Mouse (Mus musculus) fibroblast of lung, adult 2 months (primary cell): ENCODE measurements around the gene Arl2bp.

ENCODE experiments used
- DNase-seq: peaks from one replicate; pipeline ENCODE4 v3.0.0-alpha.2; 2011; ENCODE audit warnings: low read depth

The Arl2bp gene

DNA sequence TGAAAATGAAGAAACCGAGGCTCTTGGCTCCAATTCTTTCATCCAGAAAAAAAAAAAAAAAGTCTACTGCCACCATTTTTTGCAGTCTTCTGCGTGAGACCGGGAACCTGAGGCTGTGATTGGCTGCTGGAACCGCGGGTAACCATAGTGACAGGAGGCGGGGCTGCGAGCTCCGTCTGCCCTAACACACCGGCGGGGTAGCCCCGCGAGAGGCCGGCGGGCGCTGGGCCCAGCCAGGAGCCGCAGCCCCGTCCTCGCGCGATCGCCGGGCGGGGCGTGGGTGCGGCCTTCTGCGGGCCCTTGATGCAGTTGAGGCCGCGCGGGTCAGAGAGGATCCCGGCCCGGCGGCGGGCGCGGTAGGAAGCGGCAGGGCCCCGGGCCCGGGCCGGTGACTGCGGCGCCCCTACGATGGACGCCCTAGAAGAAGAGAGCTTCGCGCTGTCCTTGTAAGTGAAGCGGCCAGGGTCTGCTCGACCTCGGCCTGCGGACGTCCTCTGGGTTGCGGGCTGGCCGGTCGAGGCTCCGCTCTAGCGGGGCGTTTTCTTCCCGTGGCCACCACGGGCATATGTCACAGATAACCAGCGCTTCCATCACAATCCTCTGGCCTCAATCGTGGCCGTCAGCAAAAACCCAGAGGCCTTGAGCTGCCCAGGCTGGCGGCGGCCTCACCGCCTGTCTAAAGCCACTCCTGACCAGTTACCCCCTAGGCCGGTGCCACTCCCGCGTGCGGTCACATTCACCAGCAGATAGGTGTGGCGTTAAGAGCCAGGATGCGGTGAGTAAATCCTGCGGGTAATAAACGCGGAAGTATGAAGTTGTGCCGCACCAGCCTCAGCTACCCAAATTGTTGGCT, at the start of gene Arl2bp:
TSS of gene Arl2bp (plus strand) at position 145 of the 853 bp plus-strand sequence.
- DNase-seq = peak; percentile 95

DNA sequence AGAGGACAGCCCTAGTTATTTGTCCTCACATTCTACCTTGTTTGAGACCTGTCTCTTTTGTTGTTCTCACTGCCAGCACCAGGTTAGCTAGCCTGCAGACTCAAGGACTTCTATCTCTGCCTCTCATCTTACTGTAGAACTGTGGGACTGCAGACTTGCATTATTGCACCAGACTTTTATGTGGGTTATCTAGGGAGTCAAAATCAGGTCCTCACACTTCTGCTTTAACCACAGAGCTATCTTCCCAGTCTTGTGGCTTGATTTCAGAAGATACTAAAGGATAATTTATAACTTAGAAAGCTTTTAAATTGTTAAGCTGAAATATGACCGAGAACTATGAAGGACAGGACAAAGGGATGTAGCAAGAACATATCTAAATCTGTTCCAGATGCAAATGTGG, 41.5 kb upstream of the Arl2bp start:
- DNase-seq = no peak

DNA sequence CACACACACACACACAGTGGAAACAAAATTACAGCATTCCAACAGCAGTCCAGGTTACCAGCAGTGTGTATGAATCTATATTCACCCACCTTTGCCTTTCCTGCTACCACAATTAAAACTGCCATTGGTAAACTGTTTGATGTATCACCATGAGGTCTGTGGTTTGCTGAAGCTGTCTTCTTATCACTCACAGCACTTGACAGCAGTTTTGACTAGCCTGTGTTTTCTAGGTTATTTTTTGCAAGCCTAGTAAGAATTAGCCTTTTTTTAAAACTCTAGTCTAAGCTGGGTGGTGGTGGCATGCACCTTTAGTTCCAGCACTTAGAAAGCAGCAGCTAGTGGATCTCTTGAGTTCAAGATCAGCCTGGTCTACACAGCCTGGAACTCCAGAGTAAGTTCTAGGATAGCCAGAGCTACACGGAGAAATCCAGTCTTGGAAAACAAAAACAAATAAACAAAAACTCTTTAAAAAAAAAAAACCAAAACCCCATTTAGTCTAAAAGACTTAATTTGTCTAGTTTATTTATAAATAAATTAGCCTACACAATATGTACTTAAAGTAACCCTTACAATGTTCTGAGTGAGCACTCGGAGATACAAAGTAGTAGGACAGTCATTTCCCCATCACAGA, 32.7 kb upstream of the Arl2bp start:
- no peak for DNase-seq

DNA sequence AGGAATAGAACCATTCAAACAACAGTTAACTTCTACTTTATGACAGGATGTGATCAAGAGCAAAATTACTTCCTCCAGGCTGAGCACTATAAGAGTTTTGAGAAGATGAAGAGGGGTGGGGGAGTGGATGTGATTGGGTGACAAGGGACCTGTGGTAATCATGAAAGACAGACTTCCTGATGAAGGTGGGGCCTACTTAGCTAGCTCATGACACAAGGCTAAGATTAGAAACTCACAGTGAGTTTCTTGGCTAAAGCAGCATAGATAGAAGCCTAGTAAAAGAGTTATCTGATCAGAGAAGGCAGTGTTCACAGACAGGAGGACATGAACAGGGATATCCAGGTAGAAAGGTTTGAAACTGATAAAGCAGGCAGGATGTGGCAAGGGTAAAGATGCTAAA, 32.2 kb upstream of the Arl2bp start:
- DNase-seq = no peak

DNA sequence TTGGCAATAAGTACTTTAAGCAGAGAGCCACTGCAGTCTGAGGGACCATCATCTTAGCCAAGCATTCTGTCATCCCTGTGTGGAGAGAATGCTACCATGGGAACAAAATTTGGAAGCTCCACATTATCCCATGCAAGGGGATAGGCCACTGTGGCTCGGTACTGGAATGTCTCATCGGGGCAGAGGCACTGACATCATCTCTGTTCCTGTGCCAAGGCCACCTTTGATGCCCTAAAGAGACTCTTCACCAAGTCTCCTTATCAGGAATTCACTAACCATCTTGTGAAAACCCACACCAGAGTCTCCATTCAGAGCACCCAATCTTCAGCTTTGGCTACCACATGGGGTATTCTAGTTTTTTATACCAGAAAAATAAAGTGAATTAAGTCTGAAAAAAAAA, 25.2 kb upstream of the Arl2bp start:
- no peak for DNase-seq

DNA sequence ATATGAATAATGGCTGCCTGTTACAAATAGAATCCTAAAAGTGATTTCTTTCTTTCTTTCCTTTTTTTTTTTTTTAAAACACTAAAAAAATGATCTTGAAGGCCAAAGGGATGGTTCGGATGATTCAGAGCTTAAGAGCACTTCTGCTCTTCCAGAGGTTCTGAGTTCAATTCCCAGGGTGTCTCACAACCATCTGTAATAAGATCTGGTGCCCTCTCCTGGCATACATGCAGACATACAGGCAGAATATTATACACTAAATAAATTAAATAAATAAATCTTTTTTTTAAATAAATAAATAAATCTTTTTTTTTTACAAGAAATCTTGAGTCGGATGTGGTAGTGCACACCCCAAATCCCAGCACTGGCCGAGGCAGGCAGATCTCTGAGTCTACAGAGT, 24.5 kb upstream of the Arl2bp start:
- DNase-seq = no peak

DNA sequence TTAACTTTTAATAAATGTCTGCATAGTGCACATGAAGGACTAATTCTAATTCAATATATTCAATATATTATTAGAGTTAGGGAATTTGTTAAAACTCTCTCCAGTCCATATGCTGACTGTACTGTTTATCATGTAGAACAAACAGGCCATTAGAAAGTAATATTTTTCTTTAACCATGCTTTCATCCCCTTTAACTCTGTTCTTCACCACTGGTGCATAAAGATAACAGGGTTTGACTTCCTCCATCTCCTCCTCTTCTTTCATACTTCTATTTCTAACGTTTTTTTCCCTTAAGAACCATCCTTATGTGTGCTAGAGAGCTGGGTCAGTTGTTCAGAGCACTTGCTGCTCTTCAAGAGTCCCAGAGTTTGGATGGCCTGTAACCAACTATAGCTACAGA, 21.2 kb upstream of the Arl2bp start:
- no peak for DNase-seq

DNA sequence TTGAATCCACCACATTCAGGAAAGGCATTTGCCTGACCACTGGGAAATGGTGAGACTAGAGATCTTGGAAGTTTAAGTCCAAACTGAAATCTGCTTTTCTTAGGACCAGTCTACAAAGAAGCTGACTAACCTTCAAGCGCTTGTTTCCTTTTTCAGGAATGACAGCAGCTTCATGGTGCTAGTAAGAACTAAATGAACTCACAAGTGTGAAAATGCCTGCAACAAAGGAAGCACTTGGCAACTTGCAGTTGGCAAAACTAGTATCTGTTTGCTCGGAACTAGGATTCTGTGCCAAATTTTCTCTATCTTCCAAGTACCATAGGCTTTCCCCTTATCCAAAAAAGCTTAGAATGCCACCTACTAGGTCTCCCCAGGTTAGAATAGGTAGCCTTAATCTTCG, 20.2 kb upstream of the Arl2bp start:
- DNase-seq = no peak

DNA sequence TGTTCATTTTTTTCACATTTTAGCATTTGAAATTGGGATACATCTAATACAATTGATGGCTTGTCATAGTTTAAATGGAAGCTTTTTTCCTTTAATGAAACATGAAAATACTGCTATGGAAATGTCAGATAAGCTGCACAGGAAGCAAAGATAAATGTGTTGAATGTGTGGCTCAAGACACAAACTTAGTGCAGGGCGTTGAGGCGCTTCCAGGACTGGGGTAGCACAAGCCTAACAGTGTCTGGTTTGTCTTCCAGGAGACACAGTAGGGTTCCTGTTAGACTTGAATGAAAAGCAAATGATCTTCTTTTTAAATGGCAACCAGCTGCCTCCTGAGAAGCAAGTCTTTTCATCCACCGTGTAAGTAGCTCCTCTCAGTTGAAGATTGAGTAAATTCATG, 16.9 kb upstream of the Arl2bp start:
- DNase-seq = no peak

DNA sequence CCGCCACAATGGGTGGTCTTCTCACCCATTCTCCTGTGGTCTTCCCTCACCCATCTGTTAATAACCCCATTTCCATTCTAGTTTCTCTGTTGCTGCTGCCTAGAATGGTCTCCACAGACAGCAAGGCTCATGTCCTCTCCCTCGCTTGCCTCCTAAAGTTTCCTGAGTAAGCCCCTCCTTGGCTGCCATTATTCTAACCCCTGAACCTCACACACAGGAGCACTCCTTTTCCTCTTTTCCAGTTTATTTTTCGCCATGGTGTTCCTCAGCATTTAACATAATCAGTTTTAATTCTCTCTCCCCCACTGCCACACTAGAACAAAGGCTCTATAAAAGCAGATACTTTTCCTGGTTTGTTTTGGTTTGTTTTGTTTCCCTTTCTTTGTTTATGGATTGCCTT, 13.4 kb upstream of the Arl2bp start:
- DNase-seq = no peak

DNA sequence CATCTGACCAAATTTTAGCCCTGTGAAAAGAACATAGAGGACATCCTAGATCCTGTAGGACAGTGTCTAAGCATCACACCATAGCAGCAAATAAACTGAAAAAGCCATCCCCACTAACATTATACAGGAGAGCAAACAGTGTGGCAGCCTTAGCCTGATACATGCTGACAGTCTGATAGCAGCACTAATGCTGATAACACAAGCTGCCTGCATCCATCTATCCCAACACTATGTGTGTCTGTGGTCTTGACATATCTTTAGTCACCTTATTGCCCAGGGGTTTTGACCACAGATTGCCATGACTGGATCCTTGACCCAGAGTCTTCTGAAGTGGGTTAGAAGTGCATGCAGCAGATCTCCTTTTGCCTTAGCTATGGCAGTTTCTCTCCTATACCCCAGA, 11.4 kb upstream of the Arl2bp start:
- DNase-seq = no peak

DNA sequence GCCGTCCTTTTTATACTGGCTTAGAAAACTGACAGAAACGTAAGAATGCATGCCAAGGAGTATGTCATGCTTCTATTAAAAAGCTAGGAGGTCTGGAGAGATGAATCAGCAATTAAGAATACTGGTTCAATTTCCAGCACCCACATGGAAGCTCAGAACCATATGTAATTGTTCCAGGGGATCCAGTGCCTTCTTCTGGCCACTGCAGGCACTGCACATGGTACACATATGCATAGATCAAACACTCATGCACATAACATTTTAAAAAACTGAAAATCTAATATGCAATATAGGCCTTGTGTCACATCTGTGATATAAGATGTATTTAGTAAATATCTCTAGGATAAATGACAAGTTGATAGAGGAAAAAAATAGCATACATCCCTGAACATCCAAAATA, 8.4 kb upstream of the Arl2bp start:
- DNase-seq = no peak

DNA sequence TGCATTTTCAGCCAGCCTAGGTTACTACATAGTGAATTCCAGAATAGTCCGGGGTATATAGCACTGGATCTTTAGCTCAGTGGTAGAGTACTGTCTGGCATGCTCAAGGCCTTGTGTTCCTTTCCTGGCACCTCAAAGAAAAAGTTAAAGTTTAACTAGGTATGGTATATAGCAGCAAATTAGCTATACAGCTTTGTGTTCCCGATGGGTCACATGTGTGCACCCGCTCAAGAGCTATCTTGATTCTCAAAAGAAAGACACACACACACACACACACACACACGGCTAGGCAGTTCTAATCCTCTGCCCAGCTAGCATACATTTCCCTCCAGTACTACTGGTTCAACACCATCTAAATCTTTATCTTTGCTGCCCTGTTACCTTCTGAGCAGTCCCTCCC, 6.0 kb upstream of the Arl2bp start:
- no peak for DNase-seq

DNA sequence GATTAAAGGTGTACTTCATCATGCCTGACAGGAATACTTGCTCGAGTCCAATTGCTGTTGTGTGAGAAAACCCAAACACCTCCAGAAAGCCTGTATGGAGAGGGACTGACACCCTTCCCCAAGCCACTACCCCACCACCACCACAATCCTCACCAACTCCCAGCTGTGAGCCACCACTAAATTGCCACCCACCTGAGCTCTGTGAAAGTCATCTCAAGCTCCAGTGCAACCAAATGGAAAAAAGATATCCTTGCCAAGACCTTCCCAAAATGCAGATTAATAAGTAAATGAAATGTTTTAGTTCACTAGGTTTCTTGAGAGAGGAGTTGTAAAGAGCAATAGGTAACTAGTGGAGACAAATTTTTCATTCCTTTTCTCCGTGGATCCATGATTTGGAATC, 1.7 kb upstream of the Arl2bp start:
- DNase-seq = no peak

DNA sequence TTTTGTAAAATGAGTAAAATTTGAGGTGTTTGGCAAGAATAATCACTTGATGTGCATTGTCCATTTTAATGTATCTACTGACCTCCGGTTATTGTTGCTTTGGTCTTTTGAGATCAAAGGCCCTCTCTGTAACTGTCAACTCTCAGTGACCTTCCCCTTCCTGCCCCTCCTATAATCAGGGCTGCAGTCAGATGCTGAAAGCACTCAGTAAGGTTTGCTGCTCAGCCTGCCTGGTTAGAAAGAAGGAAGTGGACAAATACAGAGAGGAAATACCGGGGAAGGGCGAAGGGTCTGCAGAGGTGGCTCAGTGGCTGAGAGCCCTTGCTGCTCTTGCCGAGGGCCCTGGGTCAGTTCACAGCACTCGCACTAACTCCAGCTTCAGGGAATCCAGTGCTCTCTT, 8.0 kb downstream of the Arl2bp start:
- no peak for DNase-seq

DNA sequence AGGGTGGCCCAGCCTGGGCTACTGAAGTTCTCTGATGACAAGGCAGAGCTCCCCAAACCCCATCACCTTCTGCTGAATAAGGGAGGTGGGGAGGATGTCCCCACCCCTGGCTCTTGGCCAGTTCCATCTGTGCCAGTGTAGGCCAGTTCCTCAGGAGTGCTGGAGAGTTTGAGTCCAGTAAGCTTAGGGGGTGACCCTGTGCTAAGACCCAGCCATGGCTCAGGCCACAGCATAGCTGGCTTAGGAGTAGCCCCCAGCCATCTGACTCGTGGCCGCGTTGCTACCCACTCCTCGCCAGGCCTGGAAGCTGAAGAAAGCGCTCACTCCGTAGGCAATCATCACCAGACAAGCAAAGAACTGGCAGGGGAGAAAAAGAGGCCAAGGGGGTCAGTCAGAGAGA, 9.5 kb downstream of the Arl2bp start:
- no peak for DNase-seq

DNA sequence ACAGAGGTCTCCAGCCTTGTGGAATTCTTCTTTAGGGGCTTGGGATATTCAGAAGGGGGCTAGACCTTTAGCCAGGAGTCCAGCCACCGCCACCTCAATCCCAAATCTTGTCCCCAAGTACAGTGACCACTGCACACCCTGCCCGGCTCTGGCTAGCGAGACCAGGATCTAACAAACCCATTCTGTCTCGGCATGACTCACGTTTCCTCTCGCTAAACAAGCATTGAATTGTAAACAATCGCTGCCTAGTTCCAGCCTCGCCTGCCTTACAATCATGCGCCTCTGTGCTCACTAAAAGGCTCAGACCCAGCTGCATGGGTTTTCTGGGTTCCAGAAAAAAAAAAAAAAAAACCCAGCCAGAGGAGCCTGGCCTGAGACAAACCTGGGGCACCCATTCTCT, 12.2 kb downstream of the Arl2bp start:
- peak; percentile 70 for DNase-seq

DNA sequence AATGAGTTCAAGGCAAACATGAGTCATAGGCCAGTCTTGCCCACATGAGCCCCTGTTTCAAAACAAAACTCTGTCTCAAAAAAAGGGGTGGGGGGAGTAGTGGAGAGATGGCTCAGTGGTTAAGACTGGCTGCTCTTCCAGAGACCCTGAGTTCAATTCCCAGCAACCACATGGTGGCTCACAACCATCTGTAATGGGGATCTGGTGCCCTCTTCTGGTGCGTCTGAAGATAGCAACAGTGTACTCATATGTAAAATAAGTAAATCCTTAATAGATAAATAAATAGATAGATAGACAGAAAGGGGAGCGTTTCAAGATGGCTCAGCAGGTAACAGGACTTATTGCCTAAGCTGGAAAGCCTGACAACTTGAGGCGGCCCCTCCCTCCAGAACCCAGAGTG, 14.0 kb downstream of the Arl2bp start:
- no peak for DNase-seq

DNA sequence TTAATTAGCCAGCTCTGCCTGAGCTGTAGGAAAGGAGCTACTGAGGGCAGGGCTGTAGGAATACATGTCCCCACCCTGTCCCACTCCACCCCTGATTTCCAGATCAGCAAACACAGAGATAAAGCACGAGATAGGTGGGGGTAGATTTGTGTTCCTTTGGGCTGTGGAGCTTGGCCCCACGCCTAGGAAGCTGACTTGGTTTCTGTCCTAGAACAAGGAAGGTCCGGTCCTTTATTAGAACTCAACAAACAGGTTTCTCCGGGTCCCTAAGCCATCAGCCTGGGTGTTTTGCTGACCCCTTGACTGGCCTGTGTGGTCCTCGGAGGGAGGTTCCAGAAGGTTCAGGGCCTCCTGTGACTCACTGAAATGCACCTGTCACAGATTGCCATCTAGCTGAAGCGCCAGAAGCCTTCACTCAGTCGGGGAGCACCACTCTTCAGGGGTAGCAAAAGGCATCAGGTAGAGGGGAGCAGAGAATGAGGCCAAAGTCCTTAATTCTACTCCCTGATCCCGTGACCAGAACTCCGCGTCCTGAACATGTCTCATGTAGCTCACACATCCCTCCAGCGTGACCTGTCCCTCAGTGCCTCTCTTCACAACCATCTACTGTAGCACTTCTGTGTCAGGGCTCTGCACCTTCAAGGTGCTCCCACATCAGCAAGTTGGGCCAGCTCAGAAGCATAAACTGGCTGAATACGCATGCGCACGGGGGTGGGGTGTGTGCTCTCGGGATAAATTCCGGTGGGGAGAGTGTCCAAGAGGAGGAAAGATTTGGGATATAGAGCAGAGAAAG, 16.5 kb downstream of the Arl2bp start:
- DNase-seq = no peak

DNA sequence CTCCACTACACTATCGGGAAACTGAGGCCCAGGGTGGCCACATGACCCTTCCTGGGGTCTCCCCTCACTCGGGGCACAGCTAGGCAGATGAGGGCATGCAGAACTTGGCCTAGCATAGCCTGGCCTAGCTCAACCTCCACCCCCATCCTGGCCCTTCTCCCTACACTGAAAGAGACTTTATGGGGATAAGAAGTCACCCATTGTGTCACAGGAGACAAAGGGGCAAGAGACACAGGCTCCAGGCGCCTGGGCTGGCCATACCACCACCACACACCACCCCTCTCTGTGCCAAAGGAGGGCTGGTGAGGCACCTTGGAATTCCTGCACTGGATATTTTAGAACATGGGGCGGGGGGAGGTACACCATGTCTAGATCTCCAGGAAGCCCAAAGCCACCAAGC, 17.9 kb downstream of the Arl2bp start:
- DNase-seq = no peak

DNA sequence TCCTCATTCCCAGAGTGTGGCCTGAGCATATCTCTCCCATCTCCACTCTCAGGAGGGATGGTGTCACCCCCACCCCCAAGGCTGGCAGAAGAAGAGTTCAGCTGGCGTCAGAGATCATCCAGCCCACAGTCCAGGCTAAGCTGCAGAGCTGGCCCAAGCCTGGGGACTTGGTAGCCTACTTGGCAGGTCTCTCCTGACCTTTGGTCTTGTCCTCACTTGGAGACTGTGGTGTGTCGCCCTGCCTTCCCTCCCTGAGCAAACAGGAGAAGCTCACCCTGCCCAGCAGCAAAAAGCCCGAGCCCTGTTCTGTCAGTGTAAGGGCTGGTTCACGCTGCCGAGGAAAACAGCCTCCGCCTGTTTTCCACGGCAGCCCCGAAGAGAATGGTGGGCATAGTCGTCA, 19.6 kb downstream of the Arl2bp start:
- DNase-seq = no peak

DNA sequence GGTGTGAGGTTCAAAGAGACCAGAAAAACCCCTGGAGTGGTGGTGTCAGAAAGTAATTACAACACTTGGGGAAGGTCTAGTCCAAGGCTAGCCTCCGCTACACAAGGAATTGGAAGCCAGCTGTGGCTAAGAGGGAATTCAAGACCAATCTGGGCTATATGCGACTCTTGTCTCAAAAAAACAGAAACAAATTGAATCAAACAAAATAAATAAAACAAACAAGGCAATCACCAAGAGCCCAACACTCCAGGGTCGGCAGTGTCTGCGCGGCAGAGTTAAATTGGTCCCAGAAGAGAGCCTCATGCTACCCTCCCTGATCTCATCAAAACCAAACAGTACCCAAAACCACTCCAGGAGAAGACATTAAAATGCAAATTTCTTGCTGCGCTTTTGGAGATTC, 28.3 kb downstream of the Arl2bp start:
- DNase-seq = no peak

DNA sequence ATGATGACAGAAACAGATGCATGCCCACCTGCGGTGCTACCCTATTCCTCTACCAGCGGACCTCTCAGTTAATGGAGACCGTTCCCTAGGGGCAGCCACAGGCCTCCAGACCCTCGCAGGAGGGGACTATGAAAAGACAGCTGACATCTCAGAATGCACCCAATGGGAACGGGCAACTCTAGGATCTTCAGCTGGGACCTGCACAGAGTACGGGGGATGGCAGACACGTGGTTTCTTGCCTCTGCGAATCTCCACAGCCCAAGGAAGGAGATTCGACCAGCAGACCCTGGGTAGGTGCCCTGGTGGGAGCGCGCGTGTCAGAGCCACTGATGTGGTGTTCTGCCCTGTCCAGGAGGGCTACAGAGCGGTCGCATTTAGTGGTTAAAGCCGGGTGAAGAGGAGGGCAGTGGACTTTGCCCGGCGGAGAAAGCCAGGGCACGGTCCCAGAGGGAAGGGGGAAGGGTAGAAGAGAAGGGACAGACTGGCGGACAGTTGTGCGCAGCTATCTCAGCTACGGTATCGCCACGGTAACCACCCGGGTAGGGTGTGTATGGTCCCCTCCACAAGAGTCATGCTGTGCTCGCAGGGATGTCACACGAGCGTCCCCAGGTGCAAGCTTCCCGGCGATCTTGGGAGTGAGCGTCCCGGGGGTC, 29.1 kb downstream of the Arl2bp start:
- no peak for DNase-seq
